Mouse (Mus musculus) kidney, postnatal 0 days (tissue): Measurements from ENCODE around the gene Slc25a48. TPM values are rescaled to one million over a fixed set of nuclear protein-coding genes. Genes with fewer than 3 reads are reported as not detected.

Experiments
- ATAC-seq: fragments of 200-750 bp; cut with Nextera tagmentation; replicated peaks from 2 replicates; pipeline ENCODE4 v1.8.0; 2017; ENCODE audit warnings: low read depth, moderate number of reproducible peaks, moderate TSS enrichment, moderate library complexity; ENCODE audit not compliant: low FRiP score
- DNase-seq: peaks from one replicate; pipeline ENCODE4 v3.0.0-alpha.2; 2016; ENCODE audit warnings: low spot score
- H3K27ac ChIP-seq: fragments of 300-500 bp; sonication (generic); 2 replicates; pipeline ENCODE4 v1.5.1; 2014; ENCODE audit warnings: mild to moderate bottlenecking
- H3K27me3 ChIP-seq: fragments of 300-500 bp; sonication (generic); 2 replicates; pipeline ENCODE4 v1.6.1; 2014; ENCODE audit warnings: low read length, mixed read lengths; ENCODE audit not compliant: insufficient read depth
- H3K36me3 ChIP-seq: fragments of 300-500 bp; sonication (generic); 2 replicates; pipeline ENCODE4 v1.6.1; 2014; ENCODE audit warnings: low read length, mixed read lengths; ENCODE audit not compliant: insufficient read depth
- H3K4me1 ChIP-seq: fragments of 300-500 bp; sonication (generic); replicated peaks from 2 replicates; pipeline ENCODE4 v1.6.1; 2014; ENCODE audit warnings: antibody characterized with exemption, low read length, mixed read lengths; ENCODE audit not compliant: insufficient read depth
- H3K4me2 ChIP-seq: fragments of 300-500 bp; sonication (generic); 2 replicates; pipeline ENCODE4 v1.6.1; 2014; ENCODE audit warnings: mild to moderate bottlenecking, low read length, moderate library complexity, mixed read lengths
- H3K4me3 ChIP-seq: fragments of 300-500 bp; sonication (generic); replicated peaks from 2 replicates; pipeline ENCODE4 v1.5.1; 2014; ENCODE audit warnings: low read depth, low read length
- H3K9ac ChIP-seq: fragments of 300-500 bp; sonication (generic); 2 replicates; pipeline ENCODE4 v1.6.1; 2014; ENCODE audit warnings: low read depth, low read length
- H3K9me3 ChIP-seq: fragments of 300-500 bp; sonication (generic); replicated peaks from 2 replicates; pipeline ENCODE4 v1.6.1; 2016; ENCODE audit warnings: low read length, inconsistent platforms, mixed read lengths
- CTCF ChIP-seq: IDR thresholded peaks from 2 replicates; pipeline ENCODE4 v1.5.1; 2016; ENCODE audit warnings: antibody characterized with exemption, low read depth, mild to moderate bottlenecking, moderate library complexity
- WGBS: fragments of 180-500 bp; shearing (Covaris S2); extraction: QIAGEN DNeasy Blood & Tissue Kit; methylation state at CpG from one replicate; pipeline ENCODE4 v1.1.7; 2014; 5-methylcytosine and 5-hydroxymethylcytosine counted together
- polyA plus RNA-seq: library from polyadenylated mRNA; unstranded; fragments of >200 nt; fragmentation: Nextera tagmentation; extraction: Ambion mirVana; gene quantifications from 2 replicates; pipeline ENCODE4 v1.2.1, GENCODE M21; 2015

Slc25a48 gene
- polyA plus RNA-seq, 1 experiment from 2014 or later = 0.79 TPM

GRCm38 (mm10) chr13:56500636-56501035, 62.5 kb downstream of the Slc25a48 start:
- WGBS = 46% methylated on average over 8 of the region's 8 CpGs
- DNase-seq (peak; percentile 57), ATAC-seq (peak; percentile 72)

GRCm38 (mm10) chr13:56501866-56502420, 63.8 kb downstream of the Slc25a48 start:
- DNase-seq = no peak
- no peak overlapping the region for H3K4me2 ChIP-seq
- TF ChIP-seq CTCF = no peak
- H3K4me3 ChIP-seq = no peak overlapping the region
- no peaks in the 10 kb centered on the region for H3K9me3 ChIP-seq
- H3K27me3 ChIP-seq = no peaks in the 10 kb centered on the region
- H3K27ac ChIP-seq = no peak overlapping the region
- 71% methylated on average over 6 of the region's 6 CpGs for WGBS
- no peaks in the 10 kb centered on the region for H3K4me1 ChIP-seq
- no peak for ATAC-seq
- no peak overlapping the region for H3K9ac ChIP-seq
- no peaks in the 10 kb centered on the region for H3K36me3 ChIP-seq

More at GRCm38 (mm10) chr13:56500636-56501035, 62.5 kb downstream of the Slc25a48 start:
- no peak overlapping the region for H3K27ac ChIP-seq
- H3K9me3 ChIP-seq = no peaks in the 10 kb centered on the region
- no peak for TF ChIP-seq CTCF
- no peaks in the 10 kb centered on the region for H3K27me3 ChIP-seq
- no peak overlapping the region for H3K4me2 ChIP-seq
- no peaks in the 10 kb centered on the region for H3K4me1 ChIP-seq
- no peaks in the 10 kb centered on the region for H3K36me3 ChIP-seq
- H3K4me3 ChIP-seq = no peak overlapping the region
- no peak overlapping the region for H3K9ac ChIP-seq

DNA sequence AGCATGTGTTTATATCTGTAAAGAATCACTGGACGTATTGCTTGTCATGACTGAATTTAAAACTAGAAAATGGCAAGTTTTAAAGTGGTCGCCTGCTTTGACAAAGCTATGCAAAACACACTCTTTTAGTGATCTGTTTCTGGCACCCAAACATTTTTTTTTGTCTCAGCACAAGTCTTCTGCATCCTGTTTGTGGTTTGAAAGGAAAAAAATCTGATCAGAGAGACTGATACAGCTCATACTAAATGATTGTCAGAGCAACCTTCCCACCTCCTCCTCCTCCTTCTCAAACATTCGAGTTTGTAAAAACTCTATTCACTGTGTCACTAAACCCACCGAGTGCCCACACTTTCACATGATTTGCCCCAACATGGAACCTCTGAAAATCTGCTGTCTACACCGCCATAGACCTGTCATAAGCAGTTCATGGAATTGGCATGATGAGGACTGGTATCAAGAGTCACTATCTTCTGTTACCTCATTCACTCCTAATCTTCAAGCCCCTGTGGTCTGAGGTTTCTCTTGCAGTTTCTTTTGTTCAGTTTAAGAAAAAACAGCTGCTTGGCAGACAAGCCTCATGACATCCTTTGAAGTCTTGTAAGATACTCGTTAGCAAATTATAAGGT, 68.8 kb downstream of the Slc25a48 start:
- Histone ChIP-seq H3K9me3 (no peaks in the 10 kb centered on the region), H3K4me1 (no peaks in the 10 kb centered on the region), H3K27ac (no peak overlapping the region), H3K9ac (no peak overlapping the region), H3K4me2 (no peak overlapping the region), H3K27me3 (no peaks in the 10 kb centered on the region), H3K36me3 (no peaks in the 10 kb centered on the region), H3K4me3 (no peak overlapping the region)
- WGBS = 73% methylated on average over 6 of the region's 6 CpGs
- DNase-seq (no peak), ATAC-seq (no peak)
- TF ChIP-seq CTCF = no peak

DNA sequence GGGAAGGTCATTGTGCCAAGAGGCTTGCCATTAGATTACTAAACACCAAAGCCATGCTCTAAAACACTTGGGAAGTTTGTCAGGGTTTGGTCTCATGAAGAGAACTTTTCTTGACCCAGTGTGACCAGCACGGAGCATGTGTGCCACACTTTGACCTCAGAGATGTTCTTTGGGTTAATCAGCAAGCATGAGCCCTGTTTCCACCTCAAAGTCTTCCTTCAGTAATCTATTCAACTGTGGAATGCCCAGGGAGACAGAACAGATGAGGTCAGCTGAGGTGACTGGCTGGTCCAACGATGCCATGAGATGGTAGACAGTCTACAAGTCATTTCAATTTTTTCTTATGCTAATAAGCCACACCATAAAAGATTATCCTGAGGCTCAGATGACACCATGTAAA, 71.6 kb downstream of the Slc25a48 start:
- Histone ChIP-seq H3K4me2 (no peak overlapping the region), H3K36me3 (no peaks in the 10 kb centered on the region), H3K27me3 (no peaks in the 10 kb centered on the region), H3K27ac (no peak overlapping the region), H3K4me1 (no peaks in the 10 kb centered on the region), H3K9me3 (no peaks in the 10 kb centered on the region), H3K4me3 (no peak overlapping the region), H3K9ac (no peak overlapping the region)
- no peak for DNase-seq
- ATAC-seq = 0 out of 2 replicates have a peak, but pooled peaks have one; percentile 29
- 76% methylated on average over 2 of the region's 2 CpGs for WGBS
- no peak for TF ChIP-seq CTCF

DNA sequence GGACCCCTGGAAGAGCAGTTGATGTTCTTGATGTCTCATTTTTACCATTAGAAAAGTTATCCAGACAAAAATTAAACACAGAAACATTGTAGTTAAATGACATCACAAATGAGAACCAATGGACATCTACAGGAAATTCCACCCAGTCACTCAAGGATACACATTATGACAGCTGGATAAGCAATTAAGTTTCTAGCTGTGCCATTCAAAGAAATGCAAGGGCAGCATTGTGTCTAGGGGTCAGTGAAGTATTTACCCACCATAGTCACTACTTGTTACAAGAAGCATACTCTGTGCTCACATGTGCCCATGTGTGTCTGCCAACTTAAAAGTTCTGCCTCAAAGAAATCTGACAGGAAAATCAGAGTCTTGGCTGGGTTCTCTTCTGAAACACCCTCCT, 75.4 kb downstream of the Slc25a48 start:
- no peak for TF ChIP-seq CTCF
- no peak overlapping the region for H3K4me2 ChIP-seq
- H3K27me3 ChIP-seq = no peaks in the 10 kb centered on the region
- no peaks in the 10 kb centered on the region for H3K9me3 ChIP-seq
- H3K36me3 ChIP-seq = no peaks in the 10 kb centered on the region
- no peak overlapping the region for H3K9ac ChIP-seq
- DNase-seq (no peak), ATAC-seq (no peak)
- no peak overlapping the region for H3K4me3 ChIP-seq
- no peak overlapping the region for H3K27ac ChIP-seq
- H3K4me1 ChIP-seq = no peaks in the 10 kb centered on the region

- WGBS = 66% methylated on average over 4 of the region's 4 CpGs
- DNase-seq = no peak
- Histone ChIP-seq H3K36me3 (no peaks in the 10 kb centered on the region), H3K9me3 (no peaks in the 10 kb centered on the region), H3K4me1 (no peaks in the 10 kb centered on the region), H3K9ac (no peak overlapping the region), H3K27ac (no peak overlapping the region), H3K4me2 (no peak overlapping the region), H3K4me3 (no peak overlapping the region), H3K27me3 (no peaks in the 10 kb centered on the region)
- ATAC-seq = no peak
- no peak for TF ChIP-seq CTCF
These were observed 78.2 kb downstream of the Slc25a48 start for GRCm38 (mm10) chr13:56516311-56516710.
